Mouse (Mus musculus) liver, embryonic 14.5 days (tissue): Measurements from ENCODE around the gene Ttc30a2.

Experiments used
- CTCF ChIP-seq: IDR thresholded peaks from 2 replicates; pipeline ENCODE4 v1.5.1; 2016; ENCODE audit warnings: antibody characterized with exemption, low read depth, control low read depth
- EP300 ChIP-seq: IDR thresholded peaks from 2 replicates; pipeline ENCODE4 v1.6.1; 2016; ENCODE audit warnings: antibody characterized with exemption, low read depth

GRCm38 (mm10) chr2:76015460-76015859 is 37.5 kb upstream of the Ttc30a2 start:
- TF ChIP-seq CTCF (no peak), EP300 (no peak)
